Comparison of ENCODE assay signal across 8 mouse cellular contexts in genomic region chr13:48967956-48968749, GRCm38 (mm10). TPM values are rescaled to one million over a fixed set of nuclear protein-coding genes. Genes with fewer than 3 reads are reported as not detected.
DNase-seq lines count a peak whose midpoint lies in the region; ATAC-seq and TF ChIP-seq lines count a peak whose summit lies in the region.

Gene Fam120a (minus strand): TSS chr13:48968017.

- H3K79me2 ChIP-seq in CH12.LX (replicated peaks; ENCODE audit: control insufficient read depth, extremely low read depth, insufficient read depth, poor library complexity, severe bottlenecking): peaks cover 43% of the 10 kb centered on the region

- peaks cover 12 to 52% of the 10 kb centered on the region in 2 experiments for H3K4me1 ChIP-seq in CH12.LX (ENCODE audit: control insufficient read depth in 1 of 2, insufficient read depth in 2 of 2)
- H3K4me1 ChIP-seq in forebrain, embryonic 12.5 days: peaks cover 57% of the 10 kb centered on the region
- peaks cover 31% of the 10 kb centered on the region for H3K4me1 ChIP-seq in heart, embryonic 16.5 days (ENCODE audit: control insufficient read depth, insufficient read depth, low read length)
- H3K4me1 ChIP-seq in liver, embryonic 13.5 days (replicated peaks): peaks cover 67% of the 10 kb centered on the region
- H3K4me1 ChIP-seq in stomach, embryonic 14.5 days (ENCODE audit: control insufficient read depth, insufficient read depth, low read length): peaks cover 19% of the 10 kb centered on the region

- TF ChIP-seq POLR2A in CH12.LX (IDR thresholded peaks at IDR 0.05; ENCODE audit: low read depth, low read length): peak; percentile 84

- H3K9ac ChIP-seq in CH12.LX (ENCODE audit: insufficient read depth, low read depth): peak within 1 kb of the TSS; percentile 94
- H3K9ac ChIP-seq in forebrain, embryonic 12.5 days: peak within 1 kb of the TSS; percentile 87
- peak within 1 kb of the TSS; percentile 79 for H3K9ac ChIP-seq in heart, embryonic 16.5 days (ENCODE audit: low read length)
- peak within 1 kb of the TSS; percentile 99 for H3K9ac ChIP-seq in liver, embryonic 13.5 days
- H3K9ac ChIP-seq in stomach, embryonic 14.5 days (replicated peaks; ENCODE audit: low read depth, low read length): peak within 1 kb of the TSS; percentile 95

- dilution Hi-C loops in CH12.LX (cut with MboI; ENCODE audit: extremely low pct_ligation_motif_present, extremely low pct_unique_long_range_greater_than_20kb, low sequenced_read_pairs): no loop called here

- H3K27ac ChIP-seq in CH12.LX (ENCODE audit: insufficient read depth, low read depth): peak within 1 kb of the TSS; percentile 85
- peak within 1 kb of the TSS; percentile 94 for H3K27ac ChIP-seq in forebrain, embryonic 12.5 days
- H3K27ac ChIP-seq in heart, embryonic 16.5 days (ENCODE audit: low read length): peak within 1 kb of the TSS; percentile 100
- peak within 1 kb of the TSS; percentile 96 for H3K27ac ChIP-seq in liver, embryonic 13.5 days
- peak within 1 kb of the TSS; percentile 98 for H3K27ac ChIP-seq in stomach, embryonic 14.5 days (ENCODE audit: low read length)

- peak within 1 kb of the TSS; percentile 96 for H3K4me2 ChIP-seq in CH12.LX (ENCODE audit: insufficient read depth, low read depth, poor library complexity, severe bottlenecking)
- peak within 1 kb of the TSS; percentile 99 for H3K4me2 ChIP-seq in forebrain, embryonic 12.5 days
- peak within 1 kb of the TSS; percentile 81 for H3K4me2 ChIP-seq in heart, embryonic 16.5 days (ENCODE audit: low read depth, low read length)
- peak within 1 kb of the TSS; percentile 93 for H3K4me2 ChIP-seq in liver, embryonic 13.5 days
- peak within 1 kb of the TSS; percentile 72 for H3K4me2 ChIP-seq in stomach, embryonic 14.5 days (replicated peaks; ENCODE audit: low read depth, low read length)

- in situ Hi-C loops in CH12.LX (cut with MboI; ENCODE audit: low pct_ligation_motif_present, low pct_unique_long_range_greater_than_20kb, low sequenced_read_pairs): loop anchor here (5.0 kb wide), 1 partner anchor 96 kb away; the partner anchor contains the start of gene Phf2

- under 1% methylated on average over 105 of the region's 116 CpGs for WGBS in forebrain, embryonic 12.5 days
- WGBS in heart, embryonic 16.5 days: under 1% methylated on average over 105 of the region's 116 CpGs
- WGBS in liver, embryonic 13.5 days (ENCODE audit: insufficient replicate concordance): under 1% methylated on average over 87 of the region's 116 CpGs
- under 1% methylated on average over 87 of the region's 116 CpGs for WGBS in stomach, embryonic 14.5 days

- DNase-seq in CH12.LX (ENCODE audit: extremely low read depth): peak; percentile 61
- DNase-seq in c-Kit-positive CD71-positive TER-119-negative erythroid progenitor cells, embryonic 14.5 days (ENCODE audit: low read depth): peak; percentile 65
- DNase-seq in kidney, postnatal 25 days: peak; percentile 81 to 95
- peak; percentile 83 for DNase-seq in liver, embryonic 13.5 days
- peak; percentile 69 to 79 for DNase-seq in natural killer cell, adult 2 months (ENCODE audit: low spot score in 2 of 2)

- peaks cover 9 to 32% of the 10 kb centered on the region in 2 experiments for H3K36me3 ChIP-seq in CH12.LX (replicated peaks in 1 of 2; ENCODE audit: control insufficient read depth in 1 of 2, insufficient read depth in 1 of 2, low read length in 1 of 2)
- no peaks in the 10 kb centered on the region; the same call in 1 of the 2 replicates for H3K36me3 ChIP-seq in forebrain, embryonic 12.5 days (replicated peaks)
- peaks cover 5% of the 10 kb centered on the region; the same call in 1 of the 2 replicates for H3K36me3 ChIP-seq in heart, embryonic 16.5 days (ENCODE audit: control insufficient read depth, insufficient read depth)
- peaks cover 13% of the 10 kb centered on the region for H3K36me3 ChIP-seq in liver, embryonic 13.5 days
- peaks cover 6% of the 10 kb centered on the region; the same call in 1 of the 2 replicates for H3K36me3 ChIP-seq in stomach, embryonic 14.5 days (ENCODE audit: control insufficient read depth, insufficient read depth, low read length)

- peak within 1 kb of the TSS; percentile 74 to 94 (median 93) for H3K4me3 ChIP-seq in CH12.LX (replicated peaks in 1 of 3; ENCODE audit: low read depth in 2 of 3, low read length in 2 of 3, poor library complexity in 1 of 3)
- H3K4me3 ChIP-seq in forebrain, embryonic 12.5 days (replicated peaks): peak within 1 kb of the TSS; percentile 92
- peak within 1 kb of the TSS; percentile 81 for H3K4me3 ChIP-seq in heart, embryonic 16.5 days (ENCODE audit: low read length)
- peak within 1 kb of the TSS; percentile 99 for H3K4me3 ChIP-seq in liver, embryonic 13.5 days (replicated peaks)
- peak within 1 kb of the TSS; percentile 90 for H3K4me3 ChIP-seq in stomach, embryonic 14.5 days (ENCODE audit: low read depth, low read length)

- TF ChIP-seq RAD21 in CH12.LX (IDR thresholded peaks at IDR 0.05; ENCODE audit: low read depth, low read length): no peak

- H3K9me3 ChIP-seq in CH12.LX (replicated peaks; ENCODE audit: low read length): no peaks in the 10 kb centered on the region
- no peaks in the 10 kb centered on the region for H3K9me3 ChIP-seq in forebrain, embryonic 12.5 days
- no peaks in the 10 kb centered on the region for H3K9me3 ChIP-seq in heart, embryonic 16.5 days (replicated peaks; ENCODE audit: control insufficient read depth, low read length)
- H3K9me3 ChIP-seq in liver, embryonic 13.5 days (replicated peaks): no peaks in the 10 kb centered on the region
- no peaks in the 10 kb centered on the region for H3K9me3 ChIP-seq in stomach, embryonic 14.5 days (ENCODE audit: control insufficient read depth, low read depth, low read length)

- H3K27me3 ChIP-seq in CH12.LX (replicated peaks): no peaks in the 10 kb centered on the region
- H3K27me3 ChIP-seq in forebrain, embryonic 12.5 days: no peaks in the 10 kb centered on the region
- no peaks in the 10 kb centered on the region for H3K27me3 ChIP-seq in heart, embryonic 16.5 days (ENCODE audit: control insufficient read depth, insufficient read depth, low read length)
- H3K27me3 ChIP-seq in liver, embryonic 13.5 days: no peaks in the 10 kb centered on the region
- H3K27me3 ChIP-seq in stomach, embryonic 14.5 days (ENCODE audit: control insufficient read depth, insufficient read depth, low read length): no peaks in the 10 kb centered on the region

- ATAC-seq in forebrain, embryonic 12.5 days (ENCODE audit: low FRiP score): peak; percentile 92
- peak; percentile 89 for ATAC-seq in heart, embryonic 16.5 days (replicated peaks; ENCODE audit: extremely low read depth, insufficient read depth, low FRiP score)
- peak; percentile 92 for ATAC-seq in liver, embryonic 13.5 days (ENCODE audit: low read depth)
- peak; percentile 90 for ATAC-seq in stomach, embryonic 14.5 days (ENCODE audit: insufficient number of reproducible peaks, insufficient read depth, low FRiP score, low read depth)

- peak in 1 of 2 experiments; percentile 19; a peak in 2 of 4 replicates for TF ChIP-seq CTCF in CH12.LX (conservative IDR thresholded peaks at IDR 0.05 in 1 of 2, IDR thresholded peaks at IDR 0.05 in 1 of 2; ENCODE audit: low read depth in 2 of 2, low read length in 2 of 2)

- no peak for TF ChIP-seq EP300 in CH12.LX (IDR thresholded peaks at IDR 0.05; ENCODE audit: low read length)

TF ChIP-seq in CH12.LX, 34 proteins besides CTCF, POLR2A, EP300 and RAD21:
- TF ChIP-seq TCF12 (IDR thresholded peaks at IDR 0.05; ENCODE audit: low read depth, low read length) (peak; percentile 55), NELFE (IDR thresholded peaks at IDR 0.05; ENCODE audit: low read depth, low read length) (peak; percentile 70), ETS1 (conservative IDR thresholded peaks at IDR 0.05; ENCODE audit: low read depth, low read length) (no peak), KAT2A (IDR thresholded peaks at IDR 0.05; ENCODE audit: insufficient replicate concordance, low read length) (no peak), IRF4 (IDR thresholded peaks at IDR 0.05; ENCODE audit: low read depth, low read length) (peak; percentile 47; the same call in 1 of the 2 replicates), MXI1 (IDR thresholded peaks at IDR 0.05; ENCODE audit: low read depth, low read length) (peak; percentile 10; the same call in 1 of the 2 replicates), ZNF384 (IDR thresholded peaks at IDR 0.05; ENCODE audit: low read depth, low read length) (no peak), SIN3A (IDR thresholded peaks at IDR 0.05; ENCODE audit: low read length) (peak; percentile 48), MYC (IDR thresholded peaks at IDR 0.05; ENCODE audit: low read depth, low read length) (0 out of 2 replicates have a peak, but pooled peaks have one; percentile 5), ZMIZ1 (IDR thresholded peaks at IDR 0.05; ENCODE audit: low read depth, low read length) (0 out of 2 replicates have a peak, but pooled peaks have one; percentile 64), MEF2A (IDR thresholded peaks at IDR 0.05; ENCODE audit: borderline replicate concordance, low read depth, low read length) (no peak; the same call in 1 of the 2 replicates), ELF1 (IDR thresholded peaks at IDR 0.05; ENCODE audit: low read depth, low read length) (peak; percentile 40; the same call in 1 of the 2 replicates), BHLHE40 (IDR thresholded peaks at IDR 0.05; ENCODE audit: low read depth, low read length) (0 out of 2 replicates have a peak, but pooled peaks have one; percentile 2), NRF1 (IDR thresholded peaks at IDR 0.05; ENCODE audit: low read depth, low read length) (peak; percentile 55), HCFC1 (IDR thresholded peaks at IDR 0.05; ENCODE audit: low read depth, low read length) (peak; percentile 65), UBTF (IDR thresholded peaks at IDR 0.05; ENCODE audit: low read depth, low read length) (peak; percentile 79; the same call in 1 of the 2 replicates)
TF ChIP-seq in CH12.LX: peak in this region for 12.

RNA-seq across cellular contexts. Expression of gene Fam120a, which starts in this region (rescaled TPM):
- total RNA-seq in CH12.LX (2012; rRNA removed): 82.6 and 83.2 TPM in 2 replicates
- 70.0 and 74.9 TPM in 2 replicates for total RNA-seq in CH12.LX (2014; rRNA removed)
- polyA plus RNA-seq in CH12.LX (2012; ENCODE audit: insufficient read length, low read depth): 116 and 122 TPM in 2 replicates
- polyA plus RNA-seq in forebrain, embryonic 12.5 days (2016; fragmentation: Nextera tagmentation; extraction: Ambion mirVana): 18.2 and 18.5 TPM in 2 replicates
- 17.2 and 18.3 TPM in 2 replicates for polyA plus RNA-seq in heart, embryonic 16.5 days (2015; fragmentation: Nextera tagmentation; extraction: Ambion mirVana)
- 16.6 and 17.8 TPM in 2 replicates for polyA plus RNA-seq in liver, embryonic 13.5 days (2015; fragmentation: Nextera tagmentation; extraction: Ambion mirVana)
- polyA plus RNA-seq in stomach, embryonic 14.5 days (2014; fragmentation: Nextera tagmentation; extraction: Ambion mirVana): 47.3 and 48.1 TPM in 2 replicates

Comparison
In these comparisons a context has a peak if more than half of its experiments do, and no peak if none do; other contexts are left out.
1. Peak in every context shown above with its lines: DNase-seq, ATAC-seq, H3K4me3 ChIP-seq and H3K27ac ChIP-seq.